Mouse (Mus musculus): ENCODE measurements around the gene Ampd3.

The Ampd3 gene

DNA sequence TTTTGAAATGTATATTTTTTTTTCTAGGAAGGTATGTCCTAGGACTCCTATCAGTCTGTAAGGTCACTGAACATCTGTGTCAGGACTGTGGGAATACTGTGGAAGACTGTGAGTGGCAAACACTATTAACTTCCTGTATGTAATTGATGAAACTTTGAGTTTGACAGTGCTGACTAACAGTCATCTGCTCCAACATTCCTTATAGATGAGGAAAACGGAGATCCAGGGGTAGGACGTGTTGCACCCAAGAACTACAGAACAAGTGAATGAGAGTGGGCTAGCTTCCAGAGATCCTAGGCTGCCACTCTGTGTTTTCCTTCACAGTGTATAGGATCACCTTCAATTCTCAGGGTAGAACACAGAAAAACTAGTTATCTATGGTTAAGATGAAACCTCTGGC, 79.3 kb downstream of the Ampd3 start:
- no peak for DNase-seq

GRCm38 (mm10) chr7:110848371-110848770, 80.4 kb downstream of the Ampd3 start:
- DNase-seq, result no peak

DNA sequence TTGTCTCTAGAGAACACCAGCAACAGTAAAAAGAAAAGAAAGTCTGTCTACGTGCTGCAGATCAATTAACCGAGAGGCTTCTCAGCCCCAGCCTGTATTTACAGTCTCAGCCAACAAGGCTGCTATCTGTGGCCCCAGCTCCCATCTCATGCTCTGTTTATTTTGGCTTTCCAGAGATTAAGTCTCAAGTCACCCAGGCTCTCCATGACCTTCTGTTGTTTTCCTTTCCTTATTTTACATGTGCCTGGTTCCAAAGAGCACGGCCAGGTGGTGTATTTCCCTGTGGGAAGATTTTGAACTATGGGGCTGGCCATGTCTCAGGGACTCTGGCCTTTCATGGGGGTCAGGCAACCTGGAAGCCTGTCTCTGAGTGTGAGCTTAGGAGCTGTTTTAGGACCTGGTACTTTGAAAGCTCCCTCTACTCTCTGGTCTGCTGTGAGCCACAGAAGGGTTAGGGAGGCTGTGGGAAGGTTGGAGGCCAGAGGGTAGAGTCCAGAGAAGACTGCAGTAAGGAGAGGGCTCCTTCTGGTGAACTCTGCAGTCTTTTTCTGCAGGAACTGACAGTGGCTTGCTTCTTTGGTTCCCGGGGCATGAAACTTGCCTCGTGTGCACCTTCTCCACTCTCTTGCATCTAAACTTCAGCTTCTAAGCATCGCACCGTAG, 83.7 kb downstream of the Ampd3 start:
- DNase-seq, result no peak

DNA sequence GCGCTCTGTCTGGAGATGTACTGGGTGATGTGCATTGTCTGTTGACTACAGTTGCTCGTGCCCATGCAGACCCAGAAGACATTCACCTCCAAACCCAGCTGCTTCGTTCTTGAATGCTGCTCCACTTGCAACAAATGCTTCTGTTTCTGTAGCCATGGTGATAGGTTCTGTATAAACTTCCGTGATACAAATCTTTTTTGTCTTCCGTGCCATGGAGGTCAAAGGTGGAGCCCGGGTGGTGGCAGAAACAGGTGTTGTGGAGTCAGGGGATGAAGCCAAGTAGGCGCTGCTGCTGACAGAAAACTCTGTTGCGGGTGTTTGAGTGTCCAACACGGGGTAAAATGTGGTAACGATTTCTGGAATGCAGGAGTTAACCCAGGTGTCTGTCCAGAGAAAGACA, 85.6 kb downstream of the Ampd3 start:
- no peak for DNase-seq

DNA sequence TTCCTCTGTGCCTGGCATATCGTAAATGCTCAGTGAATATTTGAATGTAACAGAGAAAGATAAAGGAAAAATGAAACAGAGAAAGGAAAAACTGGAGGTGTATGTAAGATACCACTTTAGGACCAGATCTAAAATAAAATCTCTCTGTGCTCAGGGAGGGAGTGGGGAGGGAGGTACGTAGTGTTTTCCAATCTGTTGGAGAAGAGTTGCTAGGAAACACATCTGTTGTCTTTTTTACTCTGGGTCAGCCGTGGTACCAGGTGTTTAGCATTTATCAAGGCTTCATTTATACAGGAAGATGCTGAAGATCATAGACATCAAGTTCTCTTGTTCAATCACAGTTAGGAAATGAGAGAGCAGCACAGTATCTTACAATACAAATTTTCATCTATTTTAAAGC, 86.5 kb downstream of the Ampd3 start:
- no peak for DNase-seq

- no peak for DNase-seq
These were observed 87.0 kb downstream of the Ampd3 start for GRCm38 (mm10) chr7:110854927-110855546.

DNA sequence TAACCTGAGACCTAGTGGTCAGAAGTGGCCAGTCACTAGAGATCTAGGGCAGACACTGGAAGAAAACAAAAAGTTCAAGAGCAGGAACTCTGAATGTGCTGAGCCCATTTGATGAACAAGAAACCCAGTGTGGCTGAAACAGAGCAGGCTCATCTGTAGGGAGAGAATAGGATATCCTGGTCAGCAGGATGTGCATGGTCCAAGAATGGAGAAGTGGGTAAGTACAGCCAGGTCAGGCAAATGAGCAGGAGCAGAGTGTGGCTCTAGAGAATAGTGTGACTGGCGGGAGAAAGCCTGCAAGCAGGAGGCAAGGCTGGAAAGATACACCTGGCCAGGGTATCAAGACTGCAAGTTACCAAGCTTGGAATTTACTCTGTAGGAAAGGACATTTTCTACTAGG, 87.6 kb downstream of the Ampd3 start:
- DNase-seq, result no peak

- DNase-seq, result no peak
These were observed 92.1 kb downstream of the Ampd3 start for GRCm38 (mm10) chr7:110860129-110860528.
